Mouse (Mus musculus) stomach, postnatal 0 days (tissue): Measurements from ENCODE around the gene Ctsk. TPM values are rescaled to one million over a fixed set of nuclear protein-coding genes. Genes with fewer than 3 reads are reported as not detected.

Experiments used
- ATAC-seq: fragments of 200-750 bp; cut with Nextera tagmentation; 2 replicates; pipeline ENCODE4 v1.8.0; 2017; ENCODE audit not compliant: low FRiP score, low TSS enrichment
- DNase-seq: peaks from one replicate; pipeline ENCODE4 v3.0.0-alpha.2; 2016; ENCODE audit warnings: low spot score
- H3K27ac ChIP-seq: fragments of 300-500 bp; sonication (generic); replicated peaks from 2 replicates; pipeline ENCODE4 v1.5.1; 2014; ENCODE audit warnings: mild to moderate bottlenecking, control low read depth
- H3K27me3 ChIP-seq: fragments of 300-500 bp; sonication (generic); 2 replicates; pipeline ENCODE4 v1.6.1; 2014; ENCODE audit warnings: low read length; ENCODE audit not compliant: control insufficient read depth, insufficient read depth
- H3K36me3 ChIP-seq: fragments of 300-500 bp; sonication (generic); 2 replicates; pipeline ENCODE4 v1.6.1; 2014; ENCODE audit warnings: low read length, mixed read lengths; ENCODE audit not compliant: control insufficient read depth, insufficient read depth
- H3K4me1 ChIP-seq: fragments of 300-500 bp; sonication (generic); replicated peaks from 2 replicates; pipeline ENCODE4 v1.6.1; 2014; ENCODE audit warnings: antibody characterized with exemption; ENCODE audit not compliant: control insufficient read depth, insufficient read depth
- H3K4me2 ChIP-seq: fragments of 300-500 bp; sonication (generic); replicated peaks from 2 replicates; pipeline ENCODE4 v1.6.1; 2014; ENCODE audit warnings: low read depth, mild to moderate bottlenecking, control low read depth, moderate library complexity
- H3K4me3 ChIP-seq: fragments of 300-500 bp; sonication (generic); 2 replicates; pipeline ENCODE4 v1.5.1; 2014; ENCODE audit warnings: low read depth, low read length, control low read depth
- H3K9ac ChIP-seq: fragments of 300-500 bp; sonication (generic); 2 replicates; pipeline ENCODE4 v1.6.1; 2014; ENCODE audit warnings: mild to moderate bottlenecking, low read length, control low read depth, mixed read lengths
- H3K9me3 ChIP-seq: fragments of 300-500 bp; sonication (generic); 2 replicates; pipeline ENCODE4 v1.6.1; 2016; ENCODE audit warnings: low read length; ENCODE audit not compliant: control insufficient read depth
- CTCF ChIP-seq: IDR thresholded peaks from 2 replicates; pipeline ENCODE4 v1.5.1; 2016; ENCODE audit warnings: antibody characterized with exemption, low read depth, mild to moderate bottlenecking, moderate library complexity
- EP300 ChIP-seq: optimal IDR thresholded peaks from 2 replicates; pipeline ENCODE3; 2016; ENCODE audit warnings: antibody characterized with exemption
- WGBS: fragments of 180-500 bp; shearing (Covaris S2); extraction: QIAGEN DNeasy Blood & Tissue Kit; methylation state at CpG from one replicate; pipeline ENCODE4 v1.1.7; 2014; 5-methylcytosine and 5-hydroxymethylcytosine counted together
- polyA plus RNA-seq: library from polyadenylated mRNA; unstranded; fragments of >200 nt; fragmentation: Nextera tagmentation; extraction: Ambion mirVana; gene quantifications from 2 replicates; pipeline ENCODE4 v1.2.1, GENCODE M21; 2015

The Ctsk gene
- polyA plus RNA-seq, 1 experiment from 2014 or later, result 16.3 TPM

- Histone ChIP-seq H3K27ac (no peak overlapping the region), H3K4me1 (no peaks in the 10 kb centered on the region), H3K4me2 (no peak overlapping the region), H3K27me3 (no peaks in the 10 kb centered on the region), H3K36me3 (no peaks in the 10 kb centered on the region; the same call in 1 of the 2 replicates), H3K9ac (no peak overlapping the region), H3K4me3 (no peak overlapping the region), H3K9me3 (no peaks in the 10 kb centered on the region)
- DNase-seq (no peak), ATAC-seq (no peak)
- TF ChIP-seq EP300 (no peak), CTCF (no peak)
These were observed 35.2 kb upstream of the Ctsk start for GRCm38 (mm10) chr3:95463852-95464251.

DNA sequence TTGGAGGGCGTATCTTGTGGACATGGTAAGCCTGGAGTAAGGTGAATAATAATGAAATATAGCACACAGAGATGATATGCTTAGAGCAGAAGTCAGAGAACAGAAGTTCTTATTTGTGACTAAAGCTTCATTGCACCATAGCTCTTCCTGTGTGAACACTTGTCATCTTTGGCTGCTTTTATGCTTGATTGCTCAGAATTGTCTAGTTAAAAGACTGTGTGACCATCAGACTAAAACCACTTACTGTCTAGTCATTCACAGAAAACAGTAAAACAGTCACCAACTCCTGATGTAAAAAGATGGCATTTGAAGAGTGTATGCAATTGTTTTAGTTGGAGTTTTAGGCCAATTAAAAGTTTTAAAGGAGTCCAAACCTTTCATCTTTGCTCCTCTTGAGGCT lies 20.1 kb upstream of the Ctsk start:
- Histone ChIP-seq H3K9ac (no peak overlapping the region), H3K27me3 (no peaks in the 10 kb centered on the region), H3K4me1 (no peaks in the 10 kb centered on the region), H3K4me3 (no peak overlapping the region), H3K9me3 (no peaks in the 10 kb centered on the region), H3K27ac (no peak overlapping the region), H3K36me3 (peaks cover 23% of the 10 kb centered on the region), H3K4me2 (no peak overlapping the region)
- no peak for ATAC-seq
- no peak for TF ChIP-seq EP300
- no peak for TF ChIP-seq CTCF
- 85% methylated on average over 1 of the region's 1 CpGs for WGBS
- DNase-seq, result no peak

- Histone ChIP-seq H3K4me3 (no peak overlapping the region), H3K4me2 (no peak overlapping the region), H3K27ac (no peak overlapping the region), H3K27me3 (no peaks in the 10 kb centered on the region), H3K4me1 (no peaks in the 10 kb centered on the region), H3K9ac (no peak overlapping the region), H3K36me3 (peaks cover 23% of the 10 kb centered on the region), H3K9me3 (no peaks in the 10 kb centered on the region)
- no peak for ATAC-seq
- TF ChIP-seq CTCF, result no peak
- no peak for TF ChIP-seq EP300
- DNase-seq, result no peak
- WGBS, result 67% methylated on average over 2 of the region's 2 CpGs
These were observed 12.6 kb upstream of the Ctsk start for GRCm38 (mm10) chr3:95486421-95486820.

DNA sequence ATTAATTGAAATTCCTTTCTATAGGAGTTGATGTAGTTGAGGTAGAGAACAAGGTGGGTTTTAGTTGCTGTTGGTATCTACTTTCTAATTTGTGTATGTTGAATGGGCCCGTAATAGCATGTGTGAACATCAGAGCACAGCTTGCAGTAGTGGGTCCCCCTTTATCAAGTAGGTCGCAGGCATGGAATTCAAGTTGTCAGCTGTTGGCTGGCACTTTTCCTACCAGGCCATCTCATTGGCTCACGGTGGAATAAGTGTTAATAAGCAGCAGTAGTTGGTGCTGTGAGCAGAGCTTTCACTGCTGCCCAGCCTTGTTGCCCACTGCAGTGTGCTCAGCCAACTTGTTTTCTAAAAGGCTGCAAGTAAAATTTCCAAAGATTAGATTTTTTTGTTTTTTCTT lies 10.4 kb upstream of the Ctsk start:
- no peak for ATAC-seq
- peaks cover 26% of the 10 kb centered on the region for H3K36me3 ChIP-seq
- 90% methylated on average over 3 of the region's 3 CpGs for WGBS

GRCm38 (mm10) chr3:95490238-95490637 lies 8.8 kb upstream of the Ctsk start:
- no peak overlapping the region for H3K4me3 ChIP-seq
- peaks cover 27% of the 10 kb centered on the region for H3K36me3 ChIP-seq
- ATAC-seq (no peak), DNase-seq (no peak)
- no peaks in the 10 kb centered on the region for H3K4me1 ChIP-seq
- H3K9me3 ChIP-seq, result no peaks in the 10 kb centered on the region
- no peak overlapping the region for H3K9ac ChIP-seq
- WGBS, result 95% methylated on average over 2 of the region's 2 CpGs
- H3K27me3 ChIP-seq, result no peaks in the 10 kb centered on the region
- TF ChIP-seq CTCF (no peak), EP300 (no peak)
- H3K27ac ChIP-seq, result no peak overlapping the region
- no peak overlapping the region for H3K4me2 ChIP-seq

More for the DNA sequence above, 10.4 kb upstream of the Ctsk start:
- H3K4me2 ChIP-seq, result no peak overlapping the region
- no peaks in the 10 kb centered on the region for H3K9me3 ChIP-seq
- H3K4me3 ChIP-seq, result no peak overlapping the region
- no peak overlapping the region for H3K9ac ChIP-seq
- TF ChIP-seq EP300, result no peak
- no peak for TF ChIP-seq CTCF
- DNase-seq, result no peak
- no peaks in the 10 kb centered on the region for H3K27me3 ChIP-seq
- no peaks in the 10 kb centered on the region for H3K4me1 ChIP-seq
- H3K27ac ChIP-seq, result no peak overlapping the region

- H3K27ac ChIP-seq, result no peak overlapping the region
- H3K27me3 ChIP-seq, result no peaks in the 10 kb centered on the region
- ATAC-seq (no peak; the same call in 1 of the 2 replicates), DNase-seq (peak; percentile 76)
- H3K36me3 ChIP-seq, result peaks cover 22% of the 10 kb centered on the region
- no peak overlapping the region for H3K4me3 ChIP-seq
- no peaks in the 10 kb centered on the region for H3K4me1 ChIP-seq
- H3K4me2 ChIP-seq, result no peak overlapping the region
- H3K9me3 ChIP-seq, result no peaks in the 10 kb centered on the region
- WGBS, result 63% methylated on average over 6 of the region's 6 CpGs
- no peak overlapping the region for H3K9ac ChIP-seq
- TF ChIP-seq CTCF (peak; percentile 81), EP300 (no peak)
These were observed 4.7 kb upstream of the Ctsk start for GRCm38 (mm10) chr3:95494342-95494741.
